In genomic region chr5:119300106-119300505, GRCm38 (mm10) we compare ENCODE assay signal across 15 mouse cellular contexts.
DNase-seq lines count a peak whose midpoint lies in the region; ATAC-seq lines count a peak whose summit lies in the region.
"Had no signal": no experiment of that assay in that cellular context is flagged by ENCODE, and none has a peak within 500 bp of the region (broad histone marks: within the 10 kb centered on the region; RNA-seq: fewer than 3 reads in every experiment).

No protein-coding gene starts in this region.

- peak; percentile 63 for DNase-seq in embryonic facial prominence, embryonic 14.5 days (ENCODE audit: low spot score)
- DNase-seq in embryonic facial prominence, embryonic 10.5 days (ENCODE audit: low spot score), result no peak
- no peak for DNase-seq in lung, adult 18-20 months
- DNase-seq in kidney, adult 8-10 months, result peak; percentile 78 to 82
- DNase-seq in lung, postnatal 25 days (ENCODE audit: low spot score), result peak; percentile 21
- DNase-seq in limb, embryonic 10.5 days (ENCODE audit: low spot score), result no peak
- DNase-seq in right cerebral cortex, postnatal 25 days, result no peak
- DNase-seq: cerebellum, postnatal 36 days; layer of hippocampus, postnatal 36 days; spleen, adult 18-20 months; thymus, adult 18-20 months had no signal

- H3K9ac ChIP-seq in embryonic facial prominence, embryonic 14.5 days (ENCODE audit: low read depth, low read length), result no peak overlapping the region
- H3K9ac ChIP-seq in lung, embryonic 15.5 days, result no peak overlapping the region

- H3K4me3 ChIP-seq in embryonic facial prominence, embryonic 14.5 days (ENCODE audit: low read depth, low read length), result no peak overlapping the region
- no peak overlapping the region for H3K4me3 ChIP-seq in embryonic facial prominence, embryonic 10.5 days
- H3K4me3 ChIP-seq in lung, embryonic 15.5 days, result no peak overlapping the region
- H3K4me3 ChIP-seq in limb, embryonic 10.5 days, result no peak overlapping the region
- H3K4me3 ChIP-seq: megakaryocyte, embryonic 14.5 days; myocyte had no signal

- H3K27ac ChIP-seq in embryonic facial prominence, embryonic 14.5 days (replicated peaks; ENCODE audit: low read depth, low read length), result no peak overlapping the region; the same call in 1 of the 2 replicates
- H3K27ac ChIP-seq in embryonic facial prominence, embryonic 10.5 days (replicated peaks), result no peak overlapping the region; the same call in 1 of the 2 replicates
- H3K27ac ChIP-seq in lung, embryonic 15.5 days, result peak overlapping the region; percentile 16; the same call in 1 of the 2 replicates
- no peak overlapping the region for H3K27ac ChIP-seq in limb, embryonic 10.5 days

- 31% methylated on average over 7 of the region's 7 CpGs for WGBS in embryonic facial prominence, embryonic 14.5 days
- 34% methylated on average over 7 of the region's 7 CpGs for WGBS in embryonic facial prominence, embryonic 10.5 days
- WGBS in lung, embryonic 15.5 days, result 24% methylated on average over 7 of the region's 7 CpGs
- 56% methylated on average over 7 of the region's 7 CpGs for WGBS in limb, embryonic 10.5 days

- peaks cover 7% of the 10 kb centered on the region for H3K4me1 ChIP-seq in embryonic facial prominence, embryonic 14.5 days (ENCODE audit: control insufficient read depth, insufficient read depth, low read length)
- H3K4me1 ChIP-seq in embryonic facial prominence, embryonic 10.5 days, result peaks cover 39% of the 10 kb centered on the region
- H3K4me1 ChIP-seq in lung, embryonic 15.5 days, result peaks cover 5% of the 10 kb centered on the region; the same call in 1 of the 2 replicates
- H3K4me1 ChIP-seq in limb, embryonic 10.5 days, result peaks cover 24% of the 10 kb centered on the region
- H3K4me1 ChIP-seq: megakaryocyte, embryonic 14.5 days had no signal

- H3K27me3 ChIP-seq in embryonic facial prominence, embryonic 14.5 days (replicated peaks; ENCODE audit: control insufficient read depth, insufficient read depth, low read length), result no peaks in the 10 kb centered on the region
- peaks cover 47% of the 10 kb centered on the region for H3K27me3 ChIP-seq in embryonic facial prominence, embryonic 10.5 days (replicated peaks; ENCODE audit: low read depth, poor library complexity, severe bottlenecking)
- no peaks in the 10 kb centered on the region for H3K27me3 ChIP-seq in lung, embryonic 15.5 days
- peaks cover 53% of the 10 kb centered on the region; the same call in 1 of the 2 replicates for H3K27me3 ChIP-seq in limb, embryonic 10.5 days (ENCODE audit: low read depth, poor library complexity, severe bottlenecking)

- ATAC-seq in embryonic facial prominence, embryonic 14.5 days (ENCODE audit: low read depth), result no peak
- peak; percentile 80; the same call in 1 of the 2 replicates for ATAC-seq in lung, embryonic 15.5 days (ENCODE audit: borderline replicate concordance, extremely low read depth, low FRiP score, low TSS enrichment)
- ATAC-seq: activated CD4-positive, CD25-positive, alpha-beta regulatory T cell, adult 4 months had no signal

- H3K9me3 ChIP-seq in embryonic facial prominence, embryonic 14.5 days (ENCODE audit: control insufficient read depth, low read length), result no peaks in the 10 kb centered on the region
- no peaks in the 10 kb centered on the region for H3K9me3 ChIP-seq in embryonic facial prominence, embryonic 10.5 days
- H3K9me3 ChIP-seq in lung, embryonic 15.5 days, result no peaks in the 10 kb centered on the region
- H3K9me3 ChIP-seq in limb, embryonic 10.5 days (replicated peaks), result no peaks in the 10 kb centered on the region
- H3K9me3 ChIP-seq: megakaryocyte, embryonic 14.5 days had no signal

- H3K36me3 ChIP-seq in embryonic facial prominence, embryonic 14.5 days (ENCODE audit: control insufficient read depth, insufficient read depth, low read length), result no peaks in the 10 kb centered on the region
- no peaks in the 10 kb centered on the region for H3K36me3 ChIP-seq in embryonic facial prominence, embryonic 10.5 days (replicated peaks)
- H3K36me3 ChIP-seq in lung, embryonic 15.5 days, result no peaks in the 10 kb centered on the region
- H3K36me3 ChIP-seq in limb, embryonic 10.5 days, result no peaks in the 10 kb centered on the region

- H3K4me2 ChIP-seq in embryonic facial prominence, embryonic 14.5 days (ENCODE audit: low read depth, low read length), result no peak overlapping the region
- no peak overlapping the region for H3K4me2 ChIP-seq in lung, embryonic 15.5 days

Comparison
In these comparisons a context has a peak if more than half of its experiments do, and no peak if none do; other contexts are left out.
1. DNase-seq: peak in embryonic facial prominence, embryonic 14.5 days (single experiment), kidney, adult 8-10 months (2 of 2) and lung, postnatal 25 days (single experiment); none in embryonic facial prominence, embryonic 10.5 days (single experiment), lung, adult 18-20 months (0 of 2), limb, embryonic 10.5 days (single experiment) and right cerebral cortex, postnatal 25 days (single experiment).